Mouse (Mus musculus) heart, postnatal 0 days (tissue): Measurements from ENCODE around the gene Nxf1.

Experiments used
- CTCF ChIP-seq: IDR thresholded peaks from 2 replicates; pipeline ENCODE4 v1.5.1; 2016; ENCODE audit warnings: antibody characterized with exemption, control low read depth, low read depth
- EP300 ChIP-seq: IDR thresholded peaks from 2 replicates; pipeline ENCODE4 v1.6.1; 2016; ENCODE audit warnings: antibody characterized with exemption, low read depth

DNA sequence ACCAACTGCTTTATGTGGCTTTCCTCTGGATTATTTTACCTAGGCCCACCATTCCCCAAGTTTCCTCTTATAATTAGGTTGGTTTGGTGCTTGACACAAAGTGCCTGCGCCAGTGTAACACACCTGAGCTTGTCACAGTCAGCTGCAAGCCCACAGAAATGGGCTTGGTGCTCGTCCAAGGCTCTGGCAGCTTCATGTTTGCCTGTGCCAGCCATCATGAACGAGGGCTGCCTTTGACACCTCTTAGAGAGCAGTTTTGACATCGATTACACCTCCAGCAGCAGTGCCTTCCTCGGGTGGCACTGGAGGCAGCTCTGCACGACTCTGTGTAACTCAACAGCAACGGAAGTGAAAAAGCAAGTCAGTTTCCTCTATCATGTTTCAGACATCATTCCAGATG is 33.3 kb downstream of the Nxf1 start:
- TF ChIP-seq CTCF (no peak), EP300 (no peak)
